Mouse (Mus musculus): Measurements from ENCODE around the gene Bnc2. TPM values are rescaled to one million over a fixed set of nuclear protein-coding genes. Genes with fewer than 3 reads are reported as not detected.

Bnc2 gene
- polyA plus RNA-seq, 1 experiment from 2014 or later, result 17.3 TPM

GRCm38 (mm10) chr4:84310851-84311250, 364.2 kb downstream of the Bnc2 start:
- Histone ChIP-seq H3K4me2 (replicated peaks) (no peak overlapping the region), H3K4me1 (peaks cover 9% of the 10 kb centered on the region; the same call in 1 of the 2 replicates), H3K27ac (replicated peaks) (no peak overlapping the region), H3K36me3 (no peaks in the 10 kb centered on the region), H3K4me3 (replicated peaks) (no peak overlapping the region), H3K27me3 (no peaks in the 10 kb centered on the region), H3K9me3 (replicated peaks) (no peaks in the 10 kb centered on the region), H3K9ac (no peak overlapping the region)
- no peak for ATAC-seq (ENCODE audit: insufficient number of reproducible peaks, low FRiP score, low TSS enrichment, low read depth)
- 75% methylated on average over 3 of the region's 3 CpGs for WGBS

GRCm38 (mm10) chr4:84308226-84308862, 366.7 kb downstream of the Bnc2 start:
- WGBS, result 22% methylated on average over 4 of the region's 4 CpGs
- Histone ChIP-seq H3K9ac (no peak overlapping the region), H3K27ac (replicated peaks) (no peak overlapping the region; the same call in 1 of the 2 replicates), H3K36me3 (no peaks in the 10 kb centered on the region), H3K9me3 (replicated peaks) (no peaks in the 10 kb centered on the region), H3K4me3 (replicated peaks) (no peak overlapping the region), H3K27me3 (no peaks in the 10 kb centered on the region), H3K4me2 (replicated peaks) (no peak overlapping the region), H3K4me1 (peaks cover 9% of the 10 kb centered on the region; the same call in 1 of the 2 replicates)
- no peak for ATAC-seq (ENCODE audit: insufficient number of reproducible peaks, low FRiP score, low TSS enrichment, low read depth)

- Histone ChIP-seq H3K4me3 (replicated peaks) (no peak overlapping the region), H3K9ac (no peak overlapping the region), H3K27ac (replicated peaks) (no peak overlapping the region), H3K36me3 (no peaks in the 10 kb centered on the region), H3K4me2 (replicated peaks) (no peak overlapping the region), H3K9me3 (replicated peaks) (no peaks in the 10 kb centered on the region), H3K27me3 (no peaks in the 10 kb centered on the region), H3K4me1 (peaks cover 9% of the 10 kb centered on the region; the same call in 1 of the 2 replicates)
- WGBS, result 71% methylated on average over 9 of the region's 9 CpGs
- no peak for ATAC-seq (ENCODE audit: insufficient number of reproducible peaks, low FRiP score, low TSS enrichment, low read depth)
Observed at GRCm38 (mm10) chr4:84306928-84307606, 368.0 kb downstream of the Bnc2 start.

GRCm38 (mm10) chr4:84302949-84303348, 372.1 kb downstream of the Bnc2 start:
- Histone ChIP-seq H3K27me3 (no peaks in the 10 kb centered on the region), H3K27ac (replicated peaks) (no peak overlapping the region), H3K9me3 (replicated peaks) (no peaks in the 10 kb centered on the region), H3K4me2 (replicated peaks) (no peak overlapping the region), H3K9ac (no peak overlapping the region), H3K4me1 (0 out of 2 replicates have a peak, but pooled peaks cover 1% of the 10 kb centered on the region), H3K4me3 (replicated peaks) (no peak overlapping the region), H3K36me3 (no peaks in the 10 kb centered on the region)
- 36% methylated on average over 3 of the region's 3 CpGs for WGBS
- ATAC-seq (ENCODE audit: insufficient number of reproducible peaks, low FRiP score, low TSS enrichment, low read depth), result no peak

GRCm38 (mm10) chr4:84285153-84285552, 389.9 kb downstream of the Bnc2 start:
- no peaks in the 10 kb centered on the region for H3K9me3 ChIP-seq (replicated peaks)
- H3K4me1 ChIP-seq, result peaks cover 4% of the 10 kb centered on the region
- H3K9ac ChIP-seq, result no peak overlapping the region
- H3K36me3 ChIP-seq, result no peaks in the 10 kb centered on the region
- H3K27me3 ChIP-seq, result no peaks in the 10 kb centered on the region
- WGBS, result 88% methylated on average over 5 of the region's 5 CpGs
- H3K4me3 ChIP-seq (replicated peaks), result no peak overlapping the region
- no peak overlapping the region for H3K27ac ChIP-seq (replicated peaks)
- H3K4me2 ChIP-seq (replicated peaks), result no peak overlapping the region
- no peak for ATAC-seq (ENCODE audit: insufficient number of reproducible peaks, low FRiP score, low TSS enrichment, low read depth)

GRCm38 (mm10) chr4:84282651-84283050, 392.4 kb downstream of the Bnc2 start:
- Histone ChIP-seq H3K4me3 (replicated peaks) (no peak overlapping the region), H3K27ac (replicated peaks) (no peak overlapping the region), H3K4me2 (replicated peaks) (no peak overlapping the region), H3K9me3 (replicated peaks) (no peaks in the 10 kb centered on the region), H3K36me3 (no peaks in the 10 kb centered on the region), H3K9ac (no peak overlapping the region), H3K4me1 (peaks cover 4% of the 10 kb centered on the region), H3K27me3 (no peaks in the 10 kb centered on the region)
- ATAC-seq (ENCODE audit: insufficient number of reproducible peaks, low FRiP score, low TSS enrichment, low read depth), result no peak
- WGBS, result 33% methylated on average over 2 of the region's 2 CpGs

- H3K36me3 ChIP-seq, result no peaks in the 10 kb centered on the region
- no peak overlapping the region for H3K4me2 ChIP-seq (replicated peaks)
- WGBS, result 60% methylated on average over 6 of the region's 6 CpGs
- no peak overlapping the region for H3K4me3 ChIP-seq (replicated peaks)
- no peak overlapping the region for H3K27ac ChIP-seq (replicated peaks)
- no peak overlapping the region for H3K9ac ChIP-seq
- peaks cover 4% of the 10 kb centered on the region; the same call in 1 of the 2 replicates for H3K27me3 ChIP-seq
- H3K9me3 ChIP-seq (replicated peaks), result no peaks in the 10 kb centered on the region
- no peak for ATAC-seq (ENCODE audit: insufficient number of reproducible peaks, low FRiP score, low TSS enrichment, low read depth)
- peaks cover 4% of the 10 kb centered on the region for H3K4me1 ChIP-seq
Observed at GRCm38 (mm10) chr4:84278156-84278555, 396.9 kb downstream of the Bnc2 start.

GRCm38 (mm10) chr4:84276081-84276480, 399.0 kb downstream of the Bnc2 start:
- no peaks in the 10 kb centered on the region for H3K9me3 ChIP-seq (replicated peaks)
- no peak overlapping the region for H3K4me3 ChIP-seq (replicated peaks)
- no peaks in the 10 kb centered on the region for H3K4me1 ChIP-seq
- 89% methylated on average over 14 of the region's 14 CpGs for WGBS
- no peaks in the 10 kb centered on the region for H3K36me3 ChIP-seq
- no peak overlapping the region for H3K4me2 ChIP-seq (replicated peaks)
- peaks cover 4% of the 10 kb centered on the region; the same call in 1 of the 2 replicates for H3K27me3 ChIP-seq
- H3K9ac ChIP-seq, result no peak overlapping the region
- no peak overlapping the region for H3K27ac ChIP-seq (replicated peaks)
- ATAC-seq (ENCODE audit: insufficient number of reproducible peaks, low FRiP score, low TSS enrichment, low read depth), result no peak

GRCm38 (mm10) chr4:84274158-84274557, 400.9 kb downstream of the Bnc2 start:
- Histone ChIP-seq H3K4me3 (replicated peaks) (no peak overlapping the region), H3K36me3 (no peaks in the 10 kb centered on the region), H3K9ac (no peak overlapping the region), H3K27ac (replicated peaks) (no peak overlapping the region), H3K9me3 (replicated peaks) (no peaks in the 10 kb centered on the region), H3K4me1 (no peaks in the 10 kb centered on the region), H3K4me2 (replicated peaks) (no peak overlapping the region), H3K27me3 (peaks cover 4% of the 10 kb centered on the region; the same call in 1 of the 2 replicates)
- ATAC-seq (ENCODE audit: insufficient number of reproducible peaks, low FRiP score, low TSS enrichment, low read depth), result no peak
- WGBS, result 70% methylated on average over 3 of the region's 3 CpGs

GRCm38 (mm10) chr4:84272867-84273266, 402.2 kb downstream of the Bnc2 start:
- Histone ChIP-seq H3K4me3 (replicated peaks) (no peak overlapping the region), H3K27ac (replicated peaks) (no peak overlapping the region), H3K9ac (no peak overlapping the region), H3K9me3 (replicated peaks) (no peaks in the 10 kb centered on the region), H3K4me2 (replicated peaks) (no peak overlapping the region), H3K27me3 (peaks cover 4% of the 10 kb centered on the region; the same call in 1 of the 2 replicates), H3K4me1 (no peaks in the 10 kb centered on the region), H3K36me3 (no peaks in the 10 kb centered on the region)
- no peak for ATAC-seq (ENCODE audit: insufficient number of reproducible peaks, low FRiP score, low TSS enrichment, low read depth)
- 78% methylated on average over 2 of the region's 2 CpGs for WGBS

GRCm38 (mm10) chr4:84269845-84270244, 405.2 kb downstream of the Bnc2 start:
- no peak overlapping the region for H3K9ac ChIP-seq
- no peaks in the 10 kb centered on the region for H3K9me3 ChIP-seq (replicated peaks)
- no peaks in the 10 kb centered on the region for H3K27me3 ChIP-seq

More at GRCm38 (mm10) chr4:84269845-84270244, 405.2 kb downstream of the Bnc2 start:
- Histone ChIP-seq H3K27ac (replicated peaks) (no peak overlapping the region), H3K36me3 (no peaks in the 10 kb centered on the region), H3K4me2 (replicated peaks) (no peak overlapping the region), H3K4me1 (0 out of 2 replicates have a peak, but pooled peaks cover under 1% of the 10 kb centered on the region), H3K4me3 (replicated peaks) (no peak overlapping the region)
- no peak for ATAC-seq (ENCODE audit: insufficient number of reproducible peaks, low FRiP score, low TSS enrichment, low read depth)
- 77% methylated on average over 6 of the region's 6 CpGs for WGBS
